Mouse (Mus musculus) frontal cortex, postnatal 25 days (tissue): ENCODE measurements around the gene Ngdn.
"Not testable (repeated sequence)": the region's sequence is repeated elsewhere in the genome, so short reads cannot be mapped to it uniquely, and the experiment has no call there.

Experiments used
- DNase-seq, 2 experiments: peaks; one replicate each; pipeline ENCODE4 v3.0.0; 2022; ENCODE audit warnings: low spot score in 2 of 2

Ngdn gene

DNA sequence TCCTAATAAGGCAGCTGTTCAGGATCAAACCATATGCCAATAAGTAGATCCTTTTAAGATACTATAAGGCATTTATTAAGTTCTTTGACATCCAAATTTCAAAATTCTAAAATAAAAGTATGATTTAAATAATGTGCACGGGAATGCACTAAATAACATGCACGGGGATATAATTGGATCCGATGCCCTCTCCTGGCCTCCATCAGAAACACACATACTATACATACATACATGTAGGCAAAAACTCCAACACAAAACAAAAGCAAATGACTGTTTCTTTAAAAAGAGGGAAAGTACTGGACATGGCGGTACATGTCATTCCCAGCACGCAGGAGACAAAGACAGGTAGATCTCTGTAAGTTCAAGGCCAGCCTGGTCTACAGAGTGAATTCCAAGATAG is 15.4 kb upstream of the Ngdn start:
- DNase-seq, result not testable (repeated sequence)

DNA sequence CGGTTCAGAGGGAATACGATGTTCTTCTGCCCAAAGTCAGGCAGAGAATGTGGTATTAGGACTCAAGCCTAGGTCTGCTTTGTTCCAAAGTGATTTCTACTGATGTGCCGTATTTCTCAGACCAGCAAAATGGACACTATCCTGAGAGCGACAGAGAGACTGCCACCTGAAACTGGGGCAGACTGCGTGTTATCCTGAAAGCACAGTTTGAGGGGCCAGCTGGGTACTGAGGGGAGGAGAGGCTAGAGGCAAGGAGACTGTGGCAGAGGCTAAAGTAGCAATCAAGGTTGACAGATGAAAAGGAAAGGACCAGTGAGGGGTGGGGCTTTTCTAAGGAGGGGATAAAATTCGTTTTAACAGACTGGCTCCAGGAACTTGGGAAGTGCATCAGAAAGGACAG is 14.4 kb upstream of the Ngdn start:
- DNase-seq, result no peak

DNA sequence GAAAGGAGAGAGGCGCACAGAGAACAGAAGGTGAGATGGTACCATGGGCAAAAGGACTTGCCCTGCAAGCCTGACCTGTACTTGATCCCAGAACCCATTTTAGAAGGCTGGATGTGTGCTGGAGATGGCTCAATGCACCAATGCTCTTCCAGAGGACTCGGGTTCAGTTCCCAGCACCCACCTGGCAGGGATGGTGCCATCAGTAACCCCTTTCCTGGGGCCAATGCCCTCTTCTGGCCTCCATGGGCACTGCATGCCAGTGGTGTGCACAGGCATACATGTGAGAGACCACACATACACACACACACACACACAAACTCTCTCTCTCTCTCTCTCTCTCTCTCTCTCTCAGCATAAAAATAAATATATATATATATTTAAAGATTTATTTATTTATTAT is 13.8 kb upstream of the Ngdn start:
- DNase-seq, result no peak

DNA sequence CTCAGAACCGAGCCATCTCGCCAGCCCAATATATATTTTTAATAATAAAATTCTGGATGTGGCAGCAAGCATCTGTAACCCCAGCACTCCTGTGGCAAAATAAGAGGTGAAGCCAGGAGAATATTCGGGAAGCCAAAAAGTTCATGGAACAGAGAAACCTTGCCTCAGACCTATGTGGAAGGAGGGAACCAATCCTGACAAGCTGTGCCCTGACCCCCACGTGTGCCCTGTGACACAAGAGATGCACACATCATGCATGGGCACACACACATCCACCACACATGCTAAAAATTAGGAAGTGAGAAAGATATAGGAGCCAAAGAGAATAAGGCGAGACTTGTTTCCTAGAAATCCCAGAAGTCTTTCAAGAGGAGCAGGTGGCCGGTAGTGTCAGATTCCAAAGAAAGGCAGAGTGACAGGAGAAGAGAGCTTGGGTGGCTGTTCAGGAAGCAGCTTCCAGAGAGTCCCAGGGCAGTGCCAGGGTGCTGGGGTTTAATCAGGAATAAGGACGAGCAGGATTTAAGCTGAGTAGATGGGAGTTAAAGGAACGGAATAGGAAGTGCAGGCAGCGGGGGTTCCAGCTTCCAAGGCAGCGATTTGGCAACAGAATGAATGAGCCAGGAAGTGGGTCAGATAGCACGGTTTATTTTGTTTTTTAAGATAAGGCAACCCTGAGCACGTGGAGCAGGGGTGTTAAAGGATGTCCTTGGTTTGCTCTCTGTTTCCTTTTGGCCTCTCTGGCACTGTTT is 13.1 kb upstream of the Ngdn start:
- DNase-seq, result no peak

DNA sequence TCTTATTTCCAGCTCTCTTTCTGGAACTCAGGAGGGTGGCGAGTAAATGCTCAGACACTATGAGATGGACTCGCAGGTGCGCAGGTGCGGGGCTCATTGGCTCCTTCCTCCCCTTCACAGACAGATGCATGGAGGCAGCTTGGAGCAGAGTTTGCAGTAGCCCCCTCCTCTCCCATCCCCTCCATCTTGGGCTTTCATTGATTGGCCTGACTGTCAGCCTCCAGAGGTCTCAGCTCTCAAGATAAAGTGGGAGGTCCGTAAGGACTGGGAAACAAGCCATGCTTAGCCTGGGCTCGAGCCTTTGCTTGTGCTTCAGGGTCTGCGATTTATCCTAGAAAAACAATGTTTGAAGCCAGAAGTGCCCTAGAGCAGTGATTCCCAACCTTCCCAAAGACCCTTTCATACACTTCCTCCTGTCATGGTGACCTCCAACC is 12.6 kb upstream of the Ngdn start:
- no peak for DNase-seq

DNA sequence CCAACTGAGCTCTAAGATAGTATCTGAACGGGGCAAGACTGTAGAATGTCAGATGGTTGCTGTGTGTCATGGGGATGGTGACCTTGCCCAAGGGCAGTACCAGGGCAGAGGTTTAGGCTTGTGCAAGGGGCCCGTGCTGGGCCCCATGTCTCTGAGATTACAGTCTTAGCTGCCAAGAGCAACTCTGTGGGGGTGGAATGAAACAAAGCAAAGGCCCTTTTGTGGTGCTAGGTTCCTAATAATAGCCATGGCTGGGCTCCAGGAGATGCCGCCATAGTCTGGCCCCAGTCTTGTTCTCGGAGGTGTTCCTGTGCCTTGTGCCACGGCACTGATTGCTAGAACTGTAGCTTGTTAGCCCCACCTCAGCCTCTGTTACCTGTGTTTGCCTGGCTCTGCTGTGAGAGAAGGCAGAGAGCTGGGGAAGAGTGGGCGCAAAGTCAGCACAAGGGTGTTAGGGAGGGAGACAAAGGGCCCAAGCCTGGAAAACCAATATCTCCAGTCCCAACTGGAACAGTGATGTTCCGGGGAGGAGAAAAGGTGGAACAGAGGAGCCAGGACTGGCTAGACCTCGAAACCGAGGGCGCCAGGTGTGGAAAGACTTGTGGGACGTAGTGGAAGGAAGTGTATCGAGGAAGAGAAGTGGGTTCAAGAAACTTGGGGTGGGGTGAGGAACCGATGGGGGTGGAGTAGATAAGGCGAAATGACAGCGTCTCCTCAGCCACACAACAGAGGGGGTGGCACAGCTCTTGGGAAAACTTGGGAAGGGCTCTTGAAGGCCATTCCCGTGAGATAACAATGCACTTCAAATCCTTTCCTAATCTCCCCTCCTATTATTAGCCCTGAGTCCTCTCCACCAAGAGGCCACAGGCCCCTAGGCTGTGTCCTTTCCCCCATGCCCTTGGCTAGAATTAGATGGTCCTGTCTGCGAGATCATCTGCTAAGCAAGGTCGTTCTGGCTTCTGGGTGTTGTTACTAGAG is 11.1 kb upstream of the Ngdn start:
- no peak for DNase-seq

DNA sequence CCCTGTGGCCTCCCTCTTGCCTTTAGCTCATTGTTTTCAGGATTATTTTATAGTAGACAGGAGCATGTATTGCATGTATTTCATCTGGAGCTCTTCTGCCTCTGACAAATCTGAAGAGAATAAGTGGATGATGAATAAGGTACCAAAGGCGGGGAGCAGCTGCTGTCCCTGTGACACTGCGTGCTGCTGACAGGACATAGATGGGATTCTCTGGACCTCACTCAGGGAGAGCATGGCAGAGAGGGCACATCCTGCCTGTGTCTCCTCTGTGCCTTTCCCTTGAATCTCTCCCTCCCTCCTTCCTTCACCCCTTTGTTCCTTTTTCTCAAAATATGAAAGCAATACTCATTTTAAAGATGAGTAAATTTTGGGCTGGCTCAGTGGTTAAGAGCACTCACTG is 9.7 kb upstream of the Ngdn start:
- DNase-seq, result no peak

DNA sequence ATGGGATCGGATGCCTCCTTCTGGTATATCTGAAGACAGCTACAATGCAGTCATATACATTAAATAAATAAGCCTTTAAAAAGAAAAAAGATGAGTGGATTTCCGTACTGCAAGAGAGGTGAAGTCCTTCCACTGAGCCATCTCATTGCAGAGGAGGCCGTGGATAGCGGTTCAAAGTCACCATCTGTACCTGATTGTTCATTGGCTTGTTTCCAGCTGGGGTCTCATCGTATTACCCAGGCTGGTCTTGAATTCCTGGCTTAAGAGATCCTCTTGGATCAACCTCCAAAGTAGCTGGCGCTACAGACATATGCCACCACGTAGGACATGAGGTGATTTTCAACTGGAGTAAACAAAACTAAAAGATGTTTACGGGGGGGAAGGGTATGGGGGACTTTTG is 9.3 kb upstream of the Ngdn start:
- no peak for DNase-seq

DNA sequence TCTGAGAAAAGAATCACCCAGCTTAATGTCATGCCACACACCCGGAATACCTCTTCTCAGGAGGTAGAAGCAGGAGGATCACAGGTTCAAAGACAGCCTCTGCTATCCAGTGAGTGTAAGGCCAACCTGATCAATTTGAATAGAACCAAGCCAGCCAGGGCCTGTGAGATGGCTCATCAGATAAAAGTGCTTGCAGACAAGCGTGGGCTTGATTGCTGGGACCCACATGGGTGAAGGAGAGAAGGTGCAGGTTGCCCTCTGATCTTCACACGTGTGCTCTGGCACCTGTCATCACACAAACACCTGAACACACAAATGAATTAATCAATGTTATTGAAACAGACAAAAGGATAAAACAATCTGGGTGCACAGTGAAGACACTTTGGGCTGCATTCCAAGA is 8.7 kb upstream of the Ngdn start:
- DNase-seq, result no peak

DNA sequence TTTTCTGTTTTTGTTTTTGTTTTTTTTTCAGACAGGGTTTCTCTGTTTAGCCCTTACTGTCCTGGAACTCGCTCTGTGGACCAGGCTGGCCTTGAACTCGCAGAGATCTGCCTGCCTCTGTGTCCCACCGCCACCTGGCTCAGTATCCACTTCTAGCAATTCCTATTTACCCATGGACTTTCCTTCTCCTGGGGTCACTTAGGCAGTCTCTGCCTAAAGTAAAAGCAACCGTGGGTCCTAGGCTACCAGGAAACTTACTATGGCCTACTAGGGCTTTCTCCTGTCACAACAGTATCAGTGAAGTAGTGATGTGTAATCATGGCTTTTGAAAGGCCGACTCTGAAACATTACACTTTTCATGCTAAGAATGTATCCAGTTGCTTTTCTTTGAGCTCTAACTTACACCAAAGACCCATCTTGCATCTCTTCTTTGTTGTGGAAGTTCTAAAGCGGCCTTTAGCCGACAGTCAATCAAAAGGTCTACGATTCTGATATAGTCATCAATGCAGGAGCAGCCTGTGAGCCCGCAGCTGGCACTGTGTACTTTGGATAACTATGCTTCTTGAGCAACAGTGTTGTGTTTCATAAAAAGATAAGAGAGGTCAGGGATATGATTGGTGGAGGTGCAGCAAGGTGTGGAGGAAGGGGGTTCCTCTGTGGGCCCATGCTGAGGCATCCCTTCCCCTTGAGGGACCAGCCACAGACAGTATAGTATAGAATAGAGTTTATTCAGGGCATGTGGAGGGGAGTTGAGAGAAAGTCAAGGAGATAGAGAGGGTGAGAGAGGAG is 7.9 kb upstream of the Ngdn start:
- DNase-seq, result no peak

DNA sequence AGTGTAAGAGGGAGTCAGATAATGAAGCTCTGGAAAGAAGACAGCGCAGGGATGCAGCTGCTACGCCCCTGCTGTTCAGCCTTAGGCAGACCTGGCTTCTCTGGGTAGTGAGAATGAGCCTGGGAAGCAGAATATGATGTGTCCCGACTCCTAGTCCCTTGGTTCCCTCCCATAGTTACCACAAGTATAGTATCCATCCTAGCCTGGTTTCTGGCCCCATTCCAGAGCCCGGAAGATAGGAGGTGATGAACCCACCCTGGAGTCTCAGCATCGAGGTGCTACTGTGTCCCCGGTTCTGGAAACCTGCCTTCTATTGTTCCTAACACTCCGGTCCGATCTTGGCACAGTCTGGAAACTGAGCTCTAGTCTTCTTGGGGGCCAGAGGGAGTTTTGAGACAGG is 6.8 kb upstream of the Ngdn start:
- no peak for DNase-seq

DNA sequence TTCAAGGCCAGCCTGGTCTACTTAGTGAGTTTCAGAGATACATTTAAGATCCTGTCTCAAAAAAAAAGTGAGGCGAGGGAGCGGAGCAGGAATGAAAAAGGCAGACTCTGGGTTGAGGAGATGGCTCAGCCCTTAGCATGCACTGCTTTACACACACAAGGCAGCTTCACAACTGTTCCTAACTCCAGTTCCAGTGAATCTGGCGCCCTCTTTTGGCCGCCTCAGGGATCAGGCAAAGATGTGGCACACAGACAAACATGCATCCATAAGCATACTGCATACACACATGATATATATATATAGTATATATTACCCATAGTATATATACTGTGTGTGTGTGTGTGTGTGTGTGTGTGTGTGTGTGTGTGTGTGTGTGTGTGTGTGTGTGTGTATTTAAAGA is 4.1 kb upstream of the Ngdn start:
- DNase-seq, result no peak

DNA sequence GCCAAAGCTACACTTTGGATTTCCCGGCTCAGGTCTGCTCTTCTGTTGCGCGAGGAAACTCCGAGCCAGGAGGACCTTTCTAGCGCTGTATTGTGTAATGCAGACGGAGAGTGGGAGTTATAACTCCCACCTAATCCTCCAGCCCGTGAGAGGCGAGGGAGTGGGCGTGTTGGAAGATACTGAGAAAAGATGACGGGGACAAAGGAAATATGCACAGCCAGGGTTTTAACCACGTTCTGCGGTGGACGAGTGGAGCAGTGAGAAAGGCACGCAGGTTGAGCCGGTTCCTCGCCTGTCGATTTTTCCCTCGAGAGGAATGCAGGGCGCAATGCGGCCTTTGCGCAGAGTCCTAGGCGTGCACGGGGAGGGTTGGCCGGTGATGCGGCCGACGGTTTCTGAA is 663 bp upstream of the Ngdn start:
- no peak for DNase-seq

DNA sequence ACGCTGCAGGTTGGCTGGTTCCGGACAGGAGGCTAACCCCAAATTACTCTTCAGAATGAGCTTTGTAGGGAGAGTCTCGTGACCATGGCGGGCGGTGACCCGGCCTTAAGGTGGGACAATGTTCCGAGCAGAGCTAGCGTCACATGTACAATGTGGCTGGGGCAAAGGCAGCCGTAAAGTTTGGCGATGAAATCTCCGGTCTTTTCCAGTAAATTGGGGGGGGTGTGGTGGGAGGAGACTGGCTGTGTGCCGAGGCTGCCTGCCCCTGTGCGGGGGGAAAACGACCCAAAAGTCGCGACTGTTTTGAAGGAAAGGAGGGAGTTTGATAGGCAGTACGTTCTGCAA is 485 bp downstream of the Ngdn start:
- DNase-seq, result no peak

DNA sequence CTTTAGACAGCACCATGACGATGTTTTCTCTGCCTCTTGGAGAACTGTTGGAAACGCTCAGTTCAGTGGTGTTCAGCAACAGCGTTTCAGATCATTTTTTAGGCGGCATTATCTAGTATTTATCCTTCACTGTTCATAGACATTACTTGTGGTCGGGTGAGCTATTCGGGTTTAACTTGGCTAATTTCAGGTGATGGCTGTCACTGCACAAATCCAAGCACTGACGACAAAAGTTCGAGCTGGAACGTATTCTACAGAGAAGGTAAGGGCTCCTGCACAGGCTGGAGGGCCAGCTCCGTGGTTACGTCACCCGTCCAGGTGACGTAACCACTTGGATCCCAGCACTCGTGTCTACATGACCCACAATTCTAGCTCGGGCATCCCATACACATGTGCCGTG is 1.6 kb downstream of the Ngdn start:
- DNase-seq, result no peak

DNA sequence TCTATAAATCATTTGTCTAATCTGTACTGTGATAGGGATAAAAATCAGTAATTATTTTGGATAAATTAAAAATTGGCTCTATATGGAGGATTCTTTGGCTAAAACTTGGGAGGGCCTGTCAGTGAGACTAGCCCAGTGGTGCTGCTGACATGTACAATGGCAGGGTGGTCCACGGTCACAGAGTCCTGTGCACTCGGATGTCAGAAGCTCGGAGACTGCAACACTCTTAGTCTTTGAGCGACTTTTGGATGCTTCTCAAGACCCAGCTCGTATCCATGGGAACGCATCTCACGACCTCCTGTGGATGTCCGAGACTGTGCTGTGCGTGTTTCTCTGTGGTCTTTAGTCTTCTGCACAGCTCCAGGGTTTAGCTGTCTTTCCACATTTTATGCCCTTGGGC is 5.1 kb downstream of the Ngdn start:
- DNase-seq, result no peak

DNA sequence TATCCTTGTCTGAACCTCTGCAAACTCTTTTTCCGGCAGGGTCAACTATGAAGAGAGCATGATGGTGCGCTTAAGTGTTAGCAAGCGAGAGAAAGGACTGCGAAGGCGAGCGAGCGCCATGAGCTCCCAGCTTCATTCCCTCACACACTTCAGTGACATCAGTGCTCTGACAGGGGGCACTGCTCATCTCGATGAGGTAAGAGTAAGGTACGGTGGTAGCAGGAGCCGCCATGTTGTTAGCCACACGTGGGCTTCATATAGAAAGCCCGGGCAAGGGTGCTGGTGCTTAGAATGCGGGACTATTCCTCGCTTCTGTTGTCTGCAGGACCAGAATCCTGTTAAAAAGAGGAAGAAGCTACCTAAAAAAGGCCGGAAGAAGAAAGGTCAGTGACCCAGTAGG is 7.8 kb downstream of the Ngdn start:
- no peak for DNase-seq

DNA sequence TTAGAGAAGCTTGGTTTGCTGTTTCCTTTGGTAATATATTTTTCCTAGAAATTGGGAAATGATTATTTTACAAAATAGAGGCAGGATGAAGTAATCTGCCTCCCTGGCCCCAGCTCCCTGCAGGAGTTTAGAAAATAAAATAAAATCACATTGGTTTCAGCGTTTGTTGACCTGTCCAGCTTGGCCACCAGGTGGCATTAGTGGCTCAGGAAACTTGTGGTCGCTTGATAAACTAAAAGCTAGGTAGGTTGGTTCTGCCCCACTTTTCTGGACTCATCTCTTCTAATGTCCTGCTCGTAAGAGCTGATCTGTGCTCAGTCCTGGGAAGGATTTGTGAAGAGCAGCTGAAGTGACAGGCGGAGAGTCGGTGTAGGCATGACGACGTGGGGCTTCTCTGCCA is 9.0 kb downstream of the Ngdn start:
- peak; percentile 41 to 48 for DNase-seq

DNA sequence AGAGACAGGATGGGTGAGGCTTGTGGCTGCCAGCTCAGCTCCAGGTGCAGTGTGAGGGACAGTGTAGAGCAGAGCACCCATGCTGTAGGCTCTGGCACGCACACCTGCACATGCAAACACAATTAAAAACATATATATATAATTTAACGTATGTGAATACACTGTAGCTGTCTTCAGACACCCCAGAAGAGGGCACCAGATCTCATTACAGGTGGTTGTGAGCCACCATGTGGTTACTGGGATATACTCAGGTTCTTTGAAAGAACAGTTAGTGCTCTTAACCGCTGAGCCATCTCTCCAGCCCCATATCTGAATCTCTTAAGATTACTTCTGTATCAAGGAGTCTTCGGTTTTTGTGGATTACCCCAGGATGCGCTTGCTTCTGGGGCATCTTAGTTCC is 10.3 kb downstream of the Ngdn start:
- DNase-seq, result no peak

DNA sequence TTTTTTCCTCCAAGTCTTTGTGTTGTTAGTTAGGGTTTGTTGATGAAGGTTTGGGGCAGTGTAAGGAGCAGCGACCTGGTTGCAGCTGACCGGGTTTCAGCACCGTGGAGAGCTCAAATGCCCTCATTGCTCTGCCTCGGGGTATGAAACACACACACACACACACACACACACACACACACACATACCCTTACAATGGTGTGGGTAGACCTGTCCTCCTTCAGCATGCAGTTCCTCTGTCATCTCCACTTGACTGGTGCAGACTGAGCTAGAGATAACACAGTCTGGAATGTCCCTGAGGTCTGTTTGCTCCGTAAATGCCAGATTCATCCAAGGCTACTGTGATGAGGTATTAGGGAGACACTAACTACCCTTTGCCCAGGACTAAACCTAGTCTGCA is 12.0 kb downstream of the Ngdn start:
- DNase-seq, result no peak

DNA sequence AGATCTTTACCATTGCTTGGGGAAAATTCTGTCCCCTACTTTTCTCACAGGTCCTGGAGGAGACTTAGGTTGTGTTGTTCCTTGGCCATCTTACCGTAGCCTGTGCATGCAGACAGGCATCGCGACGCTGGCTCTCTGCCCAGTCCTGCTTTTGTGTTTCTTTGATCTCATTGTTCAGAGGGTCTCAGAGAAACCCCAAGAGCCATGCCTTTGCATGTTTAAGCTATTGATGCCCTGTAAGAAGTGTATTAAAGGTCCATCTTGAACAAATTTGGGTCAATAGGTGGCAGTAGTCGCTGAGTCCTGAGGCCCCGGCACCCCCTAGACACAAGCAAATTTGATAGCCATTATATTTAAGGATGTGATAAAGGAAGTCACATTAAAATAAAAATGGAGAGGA is 12.4 kb downstream of the Ngdn start:
- no peak for DNase-seq

DNA sequence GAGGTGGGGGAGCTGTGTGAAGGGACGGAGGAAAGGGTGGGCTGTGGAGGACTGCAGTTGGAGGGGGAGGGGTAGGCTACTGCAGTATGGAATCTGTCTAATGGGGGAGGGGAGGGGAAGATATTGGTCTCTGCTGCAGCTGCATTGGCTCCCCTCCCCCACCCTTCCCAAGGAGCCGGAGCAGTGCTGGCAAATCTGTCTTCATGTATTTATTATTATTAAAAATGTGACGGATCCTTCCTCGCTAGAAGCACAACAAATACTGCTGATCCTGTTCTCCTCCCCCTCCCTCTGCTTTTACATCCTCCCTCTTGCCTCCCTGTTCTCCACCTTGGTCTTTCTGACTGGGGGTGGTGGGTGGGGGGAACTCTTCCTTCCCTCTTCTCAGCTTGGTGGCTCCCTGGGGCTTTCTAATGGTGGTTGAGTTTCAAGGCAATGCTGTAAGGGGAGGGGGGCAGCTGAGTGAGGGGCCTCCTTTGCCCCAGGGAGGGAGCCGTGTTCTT is 13.1 kb downstream of the Ngdn start:
- no peak for DNase-seq
